Mouse (Mus musculus) liver, embryonic 14.5 days (tissue): Measurements from ENCODE around the gene Rubcn. TPM values are rescaled to one million over a fixed set of nuclear protein-coding genes. Genes with fewer than 3 reads are reported as not detected.
A peak's percentile ranks its signal among the peaks of the same experiment; 100 is the strongest.
"Not testable (repeated sequence)": the region's sequence is repeated elsewhere in the genome, so short reads cannot be mapped to it uniquely, and the experiment has no call there.

Experiments
- ATAC-seq: fragments of 200-750 bp; cut with Nextera tagmentation; 2 replicates; pipeline ENCODE4 v1.8.0; 2017; ENCODE audit warnings: moderate number of reproducible peaks, mild to moderate bottlenecking, moderate library complexity; ENCODE audit not compliant: insufficient read depth
- DNase-seq, 3 experiments: peaks; one replicate each; pipeline ENCODE4 v3.0.0-alpha.2; 2012 to 2013; ENCODE audit warnings: low read depth in 3 of 3, low spot score in 3 of 3
- H3K27ac ChIP-seq: fragments of 300-500 bp; sonication (generic); 2 replicates; pipeline ENCODE4 v1.5.1; 2014; ENCODE audit warnings: moderate library complexity, mild to moderate bottlenecking, control low read depth, inconsistent platforms
- H3K27me3 ChIP-seq: fragments of 300-500 bp; sonication (generic); 2 replicates; pipeline ENCODE4 v1.6.1; 2014; ENCODE audit warnings: mild to moderate bottlenecking, low read length, moderate library complexity; ENCODE audit not compliant: control insufficient read depth, insufficient read depth
- H3K36me3 ChIP-seq: fragments of 300-500 bp; sonication (generic); replicated peaks from 2 replicates; pipeline ENCODE4 v1.6.1; 2014; ENCODE audit warnings: low read depth; ENCODE audit not compliant: control insufficient read depth, insufficient read depth
- H3K4me1 ChIP-seq, 2 experiments: fragments of 200-500 bp in 1 of 2; fragments of 300-500 bp in 1 of 2; sonication (generic) in 1 of 2; replicated peaks; 2 replicates each; pipeline ENCODE4 v1.6.1; 2012 to 2014; ENCODE audit warnings: antibody characterized with exemption in 1 of 2, inconsistent platforms in 1 of 2, low read length in 1 of 2; ENCODE audit not compliant: control insufficient read depth in 2 of 2, insufficient read depth in 2 of 2
- H3K4me2 ChIP-seq: fragments of 300-500 bp; sonication (generic); 2 replicates; pipeline ENCODE4 v1.6.1; 2014; ENCODE audit warnings: low read depth, mild to moderate bottlenecking, control low read depth, moderate library complexity
- H3K4me3 ChIP-seq, 2 experiments: fragments of 200-500 bp in 1 of 2; fragments of 300-500 bp in 1 of 2; sonication (generic) in 1 of 2; 2 replicates each; pipeline ENCODE4 v1.5.1; 2012 to 2014; ENCODE audit warnings: low read depth in 2 of 2, low read length in 2 of 2, mild to moderate bottlenecking in 2 of 2, control low read depth in 1 of 2, inconsistent platforms in 1 of 2, moderate library complexity in 1 of 2; ENCODE audit not compliant: insufficient read depth in 1 of 2
- H3K9ac ChIP-seq: fragments of 300-500 bp; sonication (generic); replicated peaks from 2 replicates; pipeline ENCODE4 v1.6.1; 2014; ENCODE audit warnings: mild to moderate bottlenecking, control low read depth, moderate library complexity
- H3K9me3 ChIP-seq: fragments of 300-500 bp; sonication (generic); 2 replicates; pipeline ENCODE4 v1.6.1; 2016; ENCODE audit warnings: low read length, mixed read lengths; ENCODE audit not compliant: control insufficient read depth
- CTCF ChIP-seq: IDR thresholded peaks from 2 replicates; pipeline ENCODE4 v1.5.1; 2016; ENCODE audit warnings: antibody characterized with exemption, low read depth, control low read depth
- EP300 ChIP-seq: IDR thresholded peaks from 2 replicates; pipeline ENCODE4 v1.6.1; 2016; ENCODE audit warnings: antibody characterized with exemption, low read depth
- WGBS: fragments of 180-500 bp; shearing (Covaris S2); extraction: QIAGEN DNeasy Blood & Tissue Kit; methylation state at CpG from one replicate; pipeline ENCODE4 v1.1.7; 2014; ENCODE audit not compliant: insufficient replicate concordance; 5-methylcytosine and 5-hydroxymethylcytosine counted together
- polyA plus RNA-seq, 2 experiments: library from polyadenylated mRNA; depleted of rRNA in 1 of 2; stranded (reverse) in 1 of 2; unstranded in 1 of 2; fragments of >200 nt; fragmentation: Nextera tagmentation in 1 of 2; extraction: Ambion mirVana in 1 of 2; gene quantifications; 2 replicates each; pipeline versions ENCODE4 v1.2.1 to v1.2.3; 2012 to 2014

Gene Rubcn
- polyA plus RNA-seq (2012; rRNA removed) (3.9 and 4.2 TPM in 2 replicates), polyA plus RNA-seq (2014; fragmentation: Nextera tagmentation; extraction: Ambion mirVana) (3.1 and 4.3 TPM in 2 replicates)

- ATAC-seq (peak; percentile 96), DNase-seq (peak; percentile 83 to 84 (median 83))
- under 1% methylated on average over 78 of the region's 83 CpGs for WGBS
- Histone ChIP-seq H3K27ac (no peak within 1 kb of the TSS), H3K36me3 (no peaks in the 10 kb centered on the region), H3K9me3 (no peaks in the 10 kb centered on the region), H3K4me3 (peak within 1 kb of the TSS; percentile 62 to 78), H3K27me3 (no peaks in the 10 kb centered on the region), H3K9ac (peak within 1 kb of the TSS; percentile 71), H3K4me2 (peak within 1 kb of the TSS; percentile 89), H3K4me1 (peaks cover 8 to 12% of the 10 kb centered on the region in 2 experiments)
- TF ChIP-seq EP300, result no peak
- TF ChIP-seq CTCF, result peak; percentile 66
Observed at GRCm38 (mm10) chr16:32877343-32878156, at the start of gene Rubcn, which contains the start of gene Fyttd1. Gene Rubcn, minus strand, starts transcription at chr16:32877766. Gene Fyttd1, plus strand, starts transcription at chr16:32877500.

- Histone ChIP-seq H3K9ac (no peak overlapping the region), H3K4me1 (no peaks in the 10 kb centered on the region), H3K27me3 (no peaks in the 10 kb centered on the region), H3K36me3 (no peaks in the 10 kb centered on the region; the same call in 1 of the 2 replicates), H3K27ac (no peak overlapping the region), H3K4me3 (no peak overlapping the region), H3K4me2 (no peak overlapping the region), H3K9me3 (no peaks in the 10 kb centered on the region)
- DNase-seq (no peak), ATAC-seq (no peak)
- WGBS, result 85% methylated on average over 8 of the region's 8 CpGs
- TF ChIP-seq CTCF (no peak), EP300 (no peak)
Observed at GRCm38 (mm10) chr16:32927044-32927443, 49.5 kb upstream of the Rubcn start.

- H3K36me3 ChIP-seq, H3K4me1 ChIP-seq, DNase-seq, H3K4me2 ChIP-seq, H3K9ac ChIP-seq, ATAC-seq, H3K4me3 ChIP-seq, H3K9me3 ChIP-seq, H3K27ac ChIP-seq, H3K27me3 ChIP-seq: not testable (repeated sequence)
- WGBS, result 85% methylated on average over 9 of the region's 9 CpGs
Observed at GRCm38 (mm10) chr16:32926629-32927028, 49.1 kb upstream of the Rubcn start.

GRCm38 (mm10) chr16:32915292-32916068 is 37.9 kb upstream of the Rubcn start:
- no peaks in the 10 kb centered on the region for H3K9me3 ChIP-seq

More at GRCm38 (mm10) chr16:32915292-32916068, 37.9 kb upstream of the Rubcn start:
- peak overlapping the region; percentile 83 for H3K4me2 ChIP-seq
- H3K9ac ChIP-seq, result peak overlapping the region; percentile 86; the same call in 1 of the 2 replicates
- H3K4me3 ChIP-seq, result peak overlapping the region; percentile 32 to 84; a peak in 3 of 4 replicates
- H3K27me3 ChIP-seq, result no peaks in the 10 kb centered on the region
- H3K36me3 ChIP-seq, result no peaks in the 10 kb centered on the region
- H3K4me1 ChIP-seq, result peaks cover 2 to 5% of the 10 kb centered on the region in 2 experiments
- H3K27ac ChIP-seq, result no peak overlapping the region
- DNase-seq (no peak), ATAC-seq (no peak)
- 62% methylated on average over 9 of the region's 9 CpGs for WGBS
- TF ChIP-seq CTCF (no peak), EP300 (no peak)
